Mouse (Mus musculus): ENCODE results near the gene Pld3.

The Pld3 gene

DNA sequence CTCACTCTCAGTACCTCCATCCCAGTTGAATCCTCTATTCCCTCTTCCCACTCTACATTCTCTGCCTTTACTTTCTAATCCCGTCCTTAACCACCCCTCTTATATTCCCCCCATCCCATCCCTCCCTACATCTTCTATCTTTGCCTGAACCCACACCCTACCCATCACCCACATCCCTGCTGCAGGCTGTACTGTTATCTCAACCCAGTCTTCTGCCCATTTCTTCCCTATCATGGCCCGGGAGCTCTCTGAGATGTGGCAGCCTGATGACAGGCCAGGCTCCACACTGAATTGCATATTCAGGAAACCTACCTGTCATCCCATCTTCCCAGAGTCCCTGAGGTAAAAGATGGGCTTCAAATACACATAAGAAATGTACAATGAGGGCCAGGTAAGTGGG, 14.2 kb downstream of the Pld3 start:
- Histone ChIP-seq H3K27me3 (ENCODE audit: insufficient read depth, low read length) (no peaks in the 10 kb centered on the region), H3K4me3 (replicated peaks; ENCODE audit: low read length) (no peak overlapping the region), H3K4me1 (replicated peaks; ENCODE audit: low read depth, low read length) (peaks cover 61% of the 10 kb centered on the region), H3K36me3 (ENCODE audit: insufficient read depth, low read length) (peaks cover 77% of the 10 kb centered on the region), H3K9me3 (ENCODE audit: low read length) (no peaks in the 10 kb centered on the region)
- TF ChIP-seq CTCF (conservative IDR thresholded peaks at IDR 0.05; ENCODE audit: low read length) (no peak), NANOG (IDR thresholded peaks at IDR 0.05; ENCODE audit: borderline replicate concordance, low read length) (no peak), POU5F1 (IDR thresholded peaks at IDR 0.05; ENCODE audit: borderline replicate concordance, low read length) (no peak)

DNA sequence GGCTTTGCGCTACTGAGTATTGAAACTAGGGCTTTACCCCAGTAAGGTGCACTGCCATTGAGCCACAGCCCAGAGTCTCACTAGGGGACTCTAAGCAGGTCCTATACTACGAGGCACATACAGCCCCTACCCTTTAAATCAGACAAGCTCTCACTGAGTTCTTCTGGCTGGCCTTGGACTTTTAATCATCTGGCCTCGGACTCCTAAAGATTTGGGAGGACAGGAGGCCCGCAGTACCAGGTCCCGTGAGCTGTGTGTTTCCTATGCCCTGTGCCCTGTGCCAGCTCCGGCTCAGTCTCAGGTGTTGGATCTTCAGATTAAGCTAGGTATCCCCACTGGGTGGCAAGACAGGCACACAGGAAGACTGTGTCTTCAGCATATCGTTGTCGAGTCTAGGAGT, 15.0 kb downstream of the Pld3 start:
- TF ChIP-seq CTCF (conservative IDR thresholded peaks at IDR 0.05; ENCODE audit: low read length) (no peak), POU5F1 (IDR thresholded peaks at IDR 0.05; ENCODE audit: borderline replicate concordance, low read length) (no peak), NANOG (IDR thresholded peaks at IDR 0.05; ENCODE audit: borderline replicate concordance, low read length) (no peak)
- Histone ChIP-seq H3K4me1 (replicated peaks; ENCODE audit: low read depth, low read length) (peaks cover 53% of the 10 kb centered on the region), H3K9me3 (ENCODE audit: low read length) (no peaks in the 10 kb centered on the region), H3K27me3 (ENCODE audit: insufficient read depth, low read length) (no peaks in the 10 kb centered on the region), H3K4me3 (replicated peaks; ENCODE audit: low read length) (0 out of 2 replicates have a peak overlapping the region, but pooled peaks have one; percentile 3), H3K36me3 (ENCODE audit: insufficient read depth, low read length) (peaks cover 85% of the 10 kb centered on the region)

DNA sequence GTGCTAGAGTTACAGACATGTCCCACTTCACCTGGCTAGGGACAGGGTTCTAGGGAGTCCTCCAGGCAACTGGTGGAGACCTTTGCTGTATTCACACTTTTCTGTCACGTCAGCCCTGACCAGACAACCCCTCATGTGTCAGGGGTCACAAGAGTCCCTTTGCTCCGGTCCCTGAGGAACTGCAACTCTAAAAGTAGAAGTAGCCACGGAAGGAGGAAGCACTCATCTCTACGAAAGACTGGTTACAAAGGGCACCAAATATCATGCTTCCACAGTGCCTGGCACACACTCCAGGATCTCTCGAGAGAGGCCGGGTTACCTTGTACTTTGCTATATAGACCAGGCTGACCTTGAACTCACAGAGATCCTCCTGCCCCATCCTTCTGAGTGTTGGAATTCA, 16.4 kb downstream of the Pld3 start:
- Histone ChIP-seq H3K27me3 (ENCODE audit: insufficient read depth, low read length) (no peaks in the 10 kb centered on the region), H3K4me3 (replicated peaks; ENCODE audit: low read length) (no peak overlapping the region), H3K36me3 (ENCODE audit: insufficient read depth, low read length) (peaks cover 98% of the 10 kb centered on the region), H3K9me3 (ENCODE audit: low read length) (no peaks in the 10 kb centered on the region), H3K4me1 (replicated peaks; ENCODE audit: low read depth, low read length) (peaks cover 52% of the 10 kb centered on the region)
- TF ChIP-seq POU5F1 (IDR thresholded peaks at IDR 0.05; ENCODE audit: borderline replicate concordance, low read length) (no peak), CTCF (conservative IDR thresholded peaks at IDR 0.05; ENCODE audit: low read length) (no peak), NANOG (IDR thresholded peaks at IDR 0.05; ENCODE audit: borderline replicate concordance, low read length) (no peak)

DNA sequence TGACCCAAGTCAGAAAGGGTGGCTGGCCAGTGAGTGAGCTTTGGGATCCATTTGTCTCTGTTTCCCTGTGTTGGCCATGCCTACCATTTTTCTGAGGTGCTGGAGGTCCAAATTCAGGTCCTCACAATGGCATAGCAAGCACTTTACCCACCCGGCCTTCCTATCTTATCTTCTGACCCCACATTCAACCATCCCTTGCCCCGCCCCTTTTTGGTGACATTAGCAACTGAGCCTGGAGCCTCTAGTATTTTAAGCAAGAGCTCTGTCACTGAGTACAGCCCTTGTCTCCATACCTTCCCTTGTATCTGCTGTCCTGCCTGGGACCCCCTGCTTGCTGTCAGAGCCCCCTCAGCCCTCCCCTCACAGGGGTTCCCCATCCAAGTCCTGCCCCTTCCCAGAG, 17.6 kb downstream of the Pld3 start:
- Histone ChIP-seq H3K9me3 (ENCODE audit: low read length) (no peaks in the 10 kb centered on the region), H3K4me1 (replicated peaks; ENCODE audit: low read depth, low read length) (peaks cover 46% of the 10 kb centered on the region), H3K4me3 (replicated peaks; ENCODE audit: low read length) (no peak overlapping the region), H3K36me3 (ENCODE audit: insufficient read depth, low read length) (peaks cover 94% of the 10 kb centered on the region), H3K27me3 (ENCODE audit: insufficient read depth, low read length) (no peaks in the 10 kb centered on the region)
- no peak for TF ChIP-seq POU5F1 (IDR thresholded peaks at IDR 0.05; ENCODE audit: borderline replicate concordance, low read length)
- TF ChIP-seq NANOG (IDR thresholded peaks at IDR 0.05; ENCODE audit: borderline replicate concordance, low read length): no peak
- TF ChIP-seq CTCF (conservative IDR thresholded peaks at IDR 0.05; ENCODE audit: low read length): no peak

DNA sequence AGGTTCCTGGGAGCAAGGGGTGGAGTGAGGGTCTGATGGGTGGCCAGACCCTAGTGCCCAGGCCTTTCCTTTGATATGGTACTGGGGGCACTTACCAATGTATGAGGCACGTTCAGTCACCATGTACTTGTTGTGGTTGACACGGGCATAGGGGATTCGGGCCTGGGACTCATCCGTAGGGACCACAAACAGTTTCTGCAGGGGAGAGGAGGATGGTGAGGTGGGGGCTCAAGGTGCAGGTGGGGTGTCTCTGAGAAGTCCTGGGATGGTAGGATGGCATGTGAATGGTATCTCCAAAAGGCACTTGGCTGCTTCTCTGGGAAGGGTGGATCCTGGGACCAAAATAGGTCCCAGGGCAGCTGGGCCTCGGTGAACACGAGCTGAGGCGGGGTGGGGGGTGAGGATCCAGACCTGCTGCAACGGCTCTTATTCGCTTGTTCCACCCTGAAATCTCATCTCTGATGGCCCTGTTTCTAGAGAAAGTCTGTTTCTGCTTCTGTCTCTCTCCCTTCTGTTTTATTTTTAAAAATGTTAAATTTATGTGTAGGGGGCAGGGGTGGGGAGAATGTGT, 20.5 kb downstream of the Pld3 start:
- peaks cover 46% of the 10 kb centered on the region for H3K4me1 ChIP-seq (replicated peaks; ENCODE audit: low read depth, low read length)
- no peaks in the 10 kb centered on the region for H3K9me3 ChIP-seq (ENCODE audit: low read length)
- H3K27me3 ChIP-seq (ENCODE audit: insufficient read depth, low read length): no peaks in the 10 kb centered on the region
- H3K36me3 ChIP-seq (ENCODE audit: insufficient read depth, low read length): peaks cover 70% of the 10 kb centered on the region
- 0 out of 2 replicates have a peak overlapping the region, but pooled peaks have one; percentile 23 for H3K4me3 ChIP-seq (replicated peaks; ENCODE audit: low read length)
- TF ChIP-seq NANOG (IDR thresholded peaks at IDR 0.05; ENCODE audit: borderline replicate concordance, low read length) (no peak), CTCF (conservative IDR thresholded peaks at IDR 0.05; ENCODE audit: low read length) (no peak), POU5F1 (IDR thresholded peaks at IDR 0.05; ENCODE audit: borderline replicate concordance, low read length) (no peak)

DNA sequence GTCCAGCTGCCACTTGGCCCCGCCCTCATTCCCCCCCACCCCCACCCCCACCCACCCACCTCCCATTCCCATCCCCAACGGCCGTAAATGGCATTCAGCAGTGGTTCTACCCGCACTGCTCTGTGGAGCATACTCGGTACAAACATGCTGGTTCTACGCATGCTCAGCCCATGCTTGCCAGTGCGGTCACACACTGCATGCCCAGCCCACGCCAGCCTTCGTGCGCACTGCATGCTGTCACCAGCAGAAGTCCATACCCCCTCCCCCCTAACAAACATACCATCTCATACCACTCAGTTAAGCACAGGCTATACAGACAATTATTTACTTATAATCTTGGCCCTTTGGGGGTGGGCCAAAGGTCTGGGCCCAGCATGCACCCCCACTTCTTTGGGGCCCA, 21.3 kb downstream of the Pld3 start:
- no peak overlapping the region for H3K4me3 ChIP-seq (replicated peaks; ENCODE audit: low read length)
- H3K27me3 ChIP-seq (ENCODE audit: insufficient read depth, low read length): no peaks in the 10 kb centered on the region
- no peak for TF ChIP-seq CTCF (conservative IDR thresholded peaks at IDR 0.05; ENCODE audit: low read length)

DNA sequence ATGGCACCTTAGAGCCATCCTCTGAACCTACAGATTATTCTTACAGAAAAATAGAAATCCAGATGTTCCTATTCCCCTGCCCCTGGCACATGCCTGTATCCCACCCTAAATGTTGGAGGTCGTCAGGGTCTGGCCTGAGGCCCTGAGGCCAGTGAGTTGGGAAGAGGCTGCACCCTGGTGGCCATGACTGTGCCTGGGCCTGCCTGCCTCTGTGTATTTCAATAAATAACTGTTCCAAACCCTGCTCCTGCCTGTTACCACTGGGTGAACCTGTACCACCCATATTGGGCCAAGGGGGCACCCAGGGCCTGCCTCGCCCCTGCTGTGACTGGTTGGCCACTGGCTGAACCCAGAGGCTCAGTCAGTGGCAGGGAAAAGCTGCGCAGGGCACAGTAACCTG, 22.1 kb downstream of the Pld3 start:
- Histone ChIP-seq H3K4me3 (replicated peaks; ENCODE audit: low read length) (no peak overlapping the region), H3K36me3 (ENCODE audit: insufficient read depth, low read length) (peaks cover 54% of the 10 kb centered on the region), H3K4me1 (replicated peaks; ENCODE audit: low read depth, low read length) (peaks cover 45% of the 10 kb centered on the region), H3K27me3 (ENCODE audit: insufficient read depth, low read length) (no peaks in the 10 kb centered on the region), H3K9me3 (ENCODE audit: low read length) (no peaks in the 10 kb centered on the region)
- TF ChIP-seq NANOG (IDR thresholded peaks at IDR 0.05; ENCODE audit: borderline replicate concordance, low read length) (no peak), CTCF (conservative IDR thresholded peaks at IDR 0.05; ENCODE audit: low read length) (no peak), POU5F1 (IDR thresholded peaks at IDR 0.05; ENCODE audit: borderline replicate concordance, low read length) (no peak)

More for the DNA sequence above, 21.3 kb downstream of the Pld3 start:
- H3K36me3 ChIP-seq (ENCODE audit: insufficient read depth, low read length): peaks cover 61% of the 10 kb centered on the region
- peaks cover 39% of the 10 kb centered on the region for H3K4me1 ChIP-seq (replicated peaks; ENCODE audit: low read depth, low read length)
- H3K9me3 ChIP-seq (ENCODE audit: low read length): no peaks in the 10 kb centered on the region

DNA sequence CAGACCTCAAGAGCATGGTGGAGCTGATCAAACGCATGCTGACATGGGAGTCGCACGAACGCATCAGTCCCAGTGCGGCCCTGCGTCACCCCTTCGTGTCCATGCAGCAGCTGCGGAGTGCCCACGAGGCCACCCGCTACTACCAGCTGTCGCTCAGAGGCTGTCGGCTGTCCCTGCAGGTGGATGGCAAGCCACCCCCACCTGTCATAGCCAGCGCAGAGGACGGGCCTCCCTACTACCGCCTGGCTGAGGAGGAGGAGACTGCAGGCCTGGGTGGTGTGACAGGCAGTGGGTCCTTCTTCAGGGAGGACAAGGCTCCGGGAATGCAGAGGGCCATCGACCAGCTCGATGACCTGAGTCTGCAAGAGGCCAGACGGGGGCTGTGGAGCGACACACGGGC, 23.9 kb downstream of the Pld3 start:
- H3K4me1 ChIP-seq (replicated peaks; ENCODE audit: low read depth, low read length): peaks cover 62% of the 10 kb centered on the region
- no peaks in the 10 kb centered on the region for H3K27me3 ChIP-seq (ENCODE audit: insufficient read depth, low read length)
- H3K36me3 ChIP-seq (ENCODE audit: insufficient read depth, low read length): peaks cover 36% of the 10 kb centered on the region
- H3K4me3 ChIP-seq (replicated peaks; ENCODE audit: low read length): peak overlapping the region; percentile 66
- H3K9me3 ChIP-seq (ENCODE audit: low read length): no peaks in the 10 kb centered on the region
- no peak for TF ChIP-seq POU5F1 (IDR thresholded peaks at IDR 0.05; ENCODE audit: borderline replicate concordance, low read length)
- no peak for TF ChIP-seq CTCF (conservative IDR thresholded peaks at IDR 0.05; ENCODE audit: low read length)
- no peak for TF ChIP-seq NANOG (IDR thresholded peaks at IDR 0.05; ENCODE audit: borderline replicate concordance, low read length)
